Mouse (Mus musculus): ENCODE data around the gene Lipn. TPM values are rescaled to one million over a fixed set of nuclear protein-coding genes. Genes with fewer than 3 reads are reported as not detected.

The Lipn gene
- polyA plus RNA-seq, 1 experiment from 2014 or later: 0.19 TPM

- WGBS: 82% methylated on average over 4 of the region's 4 CpGs
- Histone ChIP-seq H3K27ac (ENCODE audit: low read depth) (no peak overlapping the region), H3K4me2 (ENCODE audit: low read length) (no peak overlapping the region), H3K4me1 (replicated peaks; ENCODE audit: control insufficient read depth, insufficient read depth, low read length) (no peaks in the 10 kb centered on the region), H3K4me3 (ENCODE audit: low read depth, low read length) (no peak overlapping the region), H3K9ac (ENCODE audit: low read length) (no peak overlapping the region), H3K27me3 (replicated peaks; ENCODE audit: control insufficient read depth, insufficient read depth, low read length) (no peaks in the 10 kb centered on the region), H3K36me3 (ENCODE audit: control insufficient read depth, insufficient read depth, low read length) (no peaks in the 10 kb centered on the region), H3K9me3 (ENCODE audit: control insufficient read depth, low read length) (no peaks in the 10 kb centered on the region)
- ATAC-seq (replicated peaks; ENCODE audit: low FRiP score, low TSS enrichment, low read depth) (no peak), DNase-seq (ENCODE audit: low spot score) (no peak)
Measured at GRCm38 (mm10) chr19:34064059-34064458, 3.1 kb upstream of the Lipn start.

GRCm38 (mm10) chr19:34074239-34074638 is 7.1 kb downstream of the Lipn start:
- Histone ChIP-seq H3K4me1 (replicated peaks; ENCODE audit: control insufficient read depth, insufficient read depth, low read length) (no peaks in the 10 kb centered on the region), H3K27ac (ENCODE audit: low read depth) (no peak overlapping the region), H3K9me3 (ENCODE audit: control insufficient read depth, low read length) (no peaks in the 10 kb centered on the region), H3K36me3 (ENCODE audit: control insufficient read depth, insufficient read depth, low read length) (no peaks in the 10 kb centered on the region), H3K4me2 (ENCODE audit: low read length) (no peak overlapping the region), H3K9ac (ENCODE audit: low read length) (no peak overlapping the region), H3K4me3 (ENCODE audit: low read depth, low read length) (no peak overlapping the region), H3K27me3 (replicated peaks; ENCODE audit: control insufficient read depth, insufficient read depth, low read length) (no peaks in the 10 kb centered on the region)
- ATAC-seq (replicated peaks; ENCODE audit: low FRiP score, low TSS enrichment, low read depth) (no peak; the same call in 1 of the 2 replicates), DNase-seq (ENCODE audit: low spot score) (no peak)

- H3K36me3 ChIP-seq (ENCODE audit: control insufficient read depth, insufficient read depth, low read length): no peaks in the 10 kb centered on the region
- H3K4me2 ChIP-seq (ENCODE audit: low read length): no peak overlapping the region
- no peaks in the 10 kb centered on the region for H3K27me3 ChIP-seq (replicated peaks; ENCODE audit: control insufficient read depth, insufficient read depth, low read length)
- no peak for ATAC-seq (replicated peaks; ENCODE audit: low FRiP score, low TSS enrichment, low read depth)
- no peak overlapping the region for H3K9ac ChIP-seq (ENCODE audit: low read length)
- H3K4me3 ChIP-seq (ENCODE audit: low read depth, low read length): no peak overlapping the region
- no peak overlapping the region for H3K27ac ChIP-seq (ENCODE audit: low read depth)
- H3K4me1 ChIP-seq (replicated peaks; ENCODE audit: control insufficient read depth, insufficient read depth, low read length): no peaks in the 10 kb centered on the region
- WGBS: 41% methylated on average over 2 of the region's 2 CpGs
- no peaks in the 10 kb centered on the region for H3K9me3 ChIP-seq (ENCODE audit: control insufficient read depth, low read length)
- DNase-seq (ENCODE audit: low spot score): no peak
Measured at GRCm38 (mm10) chr19:34078130-34078529, 11.0 kb downstream of the Lipn start.

GRCm38 (mm10) chr19:34089011-34089680 is 22.0 kb downstream of the Lipn start:
- Histone ChIP-seq H3K27ac (ENCODE audit: low read depth) (no peak overlapping the region), H3K27me3 (replicated peaks; ENCODE audit: control insufficient read depth, insufficient read depth, low read length) (no peaks in the 10 kb centered on the region), H3K4me1 (replicated peaks; ENCODE audit: control insufficient read depth, insufficient read depth, low read length) (no peaks in the 10 kb centered on the region), H3K36me3 (ENCODE audit: control insufficient read depth, insufficient read depth, low read length) (no peaks in the 10 kb centered on the region), H3K9ac (ENCODE audit: low read length) (no peak overlapping the region), H3K4me2 (ENCODE audit: low read length) (no peak overlapping the region), H3K9me3 (ENCODE audit: control insufficient read depth, low read length) (no peaks in the 10 kb centered on the region), H3K4me3 (ENCODE audit: low read depth, low read length) (no peak overlapping the region)
- ATAC-seq (replicated peaks; ENCODE audit: low FRiP score, low TSS enrichment, low read depth) (no peak), DNase-seq (ENCODE audit: low spot score) (no peak)
- WGBS: 75% methylated on average over 3 of the region's 3 CpGs

- no peak overlapping the region for H3K27ac ChIP-seq (ENCODE audit: low read depth)
- H3K4me2 ChIP-seq (ENCODE audit: low read length): no peak overlapping the region
- no peaks in the 10 kb centered on the region for H3K36me3 ChIP-seq (ENCODE audit: control insufficient read depth, insufficient read depth, low read length)
- WGBS: 74% methylated on average over 5 of the region's 5 CpGs
- H3K27me3 ChIP-seq (replicated peaks; ENCODE audit: control insufficient read depth, insufficient read depth, low read length): no peaks in the 10 kb centered on the region
- no peak overlapping the region for H3K9ac ChIP-seq (ENCODE audit: low read length)
- ATAC-seq (replicated peaks; ENCODE audit: low FRiP score, low TSS enrichment, low read depth) (no peak), DNase-seq (ENCODE audit: low spot score) (no peak)
- no peak overlapping the region for H3K4me3 ChIP-seq (ENCODE audit: low read depth, low read length)
- H3K9me3 ChIP-seq (ENCODE audit: control insufficient read depth, low read length): no peaks in the 10 kb centered on the region
- H3K4me1 ChIP-seq (replicated peaks; ENCODE audit: control insufficient read depth, insufficient read depth, low read length): no peaks in the 10 kb centered on the region
Measured at GRCm38 (mm10) chr19:34095381-34095780, 28.2 kb downstream of the Lipn start.

- Histone ChIP-seq H3K4me1 (replicated peaks; ENCODE audit: control insufficient read depth, insufficient read depth, low read length) (no peaks in the 10 kb centered on the region), H3K36me3 (ENCODE audit: control insufficient read depth, insufficient read depth, low read length) (no peaks in the 10 kb centered on the region), H3K4me2 (ENCODE audit: low read length) (no peak overlapping the region), H3K9me3 (ENCODE audit: control insufficient read depth, low read length) (no peaks in the 10 kb centered on the region), H3K4me3 (ENCODE audit: low read depth, low read length) (no peak overlapping the region), H3K27ac (ENCODE audit: low read depth) (no peak overlapping the region), H3K27me3 (replicated peaks; ENCODE audit: control insufficient read depth, insufficient read depth, low read length) (no peaks in the 10 kb centered on the region), H3K9ac (ENCODE audit: low read length) (no peak overlapping the region)
- ATAC-seq (replicated peaks; ENCODE audit: low FRiP score, low TSS enrichment, low read depth): no peak
- no peak for DNase-seq (ENCODE audit: low spot score)
- 58% methylated on average over 1 of the region's 1 CpGs for WGBS
Measured at GRCm38 (mm10) chr19:34096228-34096627, 29.1 kb downstream of the Lipn start.

- H3K4me2 ChIP-seq (ENCODE audit: low read length): no peak within 1 kb of the TSS
- H3K36me3 ChIP-seq (ENCODE audit: control insufficient read depth, insufficient read depth, low read length): no peaks in the 10 kb centered on the region
- no peaks in the 10 kb centered on the region for H3K9me3 ChIP-seq (ENCODE audit: control insufficient read depth, low read length)
- no peaks in the 10 kb centered on the region for H3K4me1 ChIP-seq (replicated peaks; ENCODE audit: control insufficient read depth, insufficient read depth, low read length)
- no peak for ATAC-seq (replicated peaks; ENCODE audit: low FRiP score, low TSS enrichment, low read depth)
- H3K4me3 ChIP-seq (ENCODE audit: low read depth, low read length): no peak within 1 kb of the TSS
- DNase-seq (ENCODE audit: low spot score): no peak
- H3K27me3 ChIP-seq (replicated peaks; ENCODE audit: control insufficient read depth, insufficient read depth, low read length): no peaks in the 10 kb centered on the region
- H3K9ac ChIP-seq (ENCODE audit: low read length): no peak within 1 kb of the TSS
- WGBS: 79% methylated on average over 4 of the region's 4 CpGs
- H3K27ac ChIP-seq (ENCODE audit: low read depth): no peak within 1 kb of the TSS
Measured at GRCm38 (mm10) chr19:34100633-34101032, 33.5 kb downstream of the Lipn start, which contains the start of gene Lipm. Gene Lipm (plus strand): TSS chr19:34100933.

GRCm38 (mm10) chr19:34101888-34102287 is 34.7 kb downstream of the Lipn start:
- 88% methylated on average over 7 of the region's 7 CpGs for WGBS
- Histone ChIP-seq H3K4me2 (ENCODE audit: low read length) (no peak overlapping the region), H3K36me3 (ENCODE audit: control insufficient read depth, insufficient read depth, low read length) (no peaks in the 10 kb centered on the region), H3K4me1 (replicated peaks; ENCODE audit: control insufficient read depth, insufficient read depth, low read length) (no peaks in the 10 kb centered on the region), H3K4me3 (ENCODE audit: low read depth, low read length) (no peak overlapping the region), H3K9me3 (ENCODE audit: control insufficient read depth, low read length) (no peaks in the 10 kb centered on the region), H3K27me3 (replicated peaks; ENCODE audit: control insufficient read depth, insufficient read depth, low read length) (no peaks in the 10 kb centered on the region), H3K27ac (ENCODE audit: low read depth) (no peak overlapping the region), H3K9ac (ENCODE audit: low read length) (no peak overlapping the region)
- DNase-seq (ENCODE audit: low spot score) (no peak), ATAC-seq (replicated peaks; ENCODE audit: low FRiP score, low TSS enrichment, low read depth) (no peak)

GRCm38 (mm10) chr19:34104841-34105240 is 37.7 kb downstream of the Lipn start:
- no peak overlapping the region for H3K4me3 ChIP-seq (ENCODE audit: low read depth, low read length)
- H3K4me1 ChIP-seq (replicated peaks; ENCODE audit: control insufficient read depth, insufficient read depth, low read length): no peaks in the 10 kb centered on the region
- H3K36me3 ChIP-seq (ENCODE audit: control insufficient read depth, insufficient read depth, low read length): no peaks in the 10 kb centered on the region
- no peaks in the 10 kb centered on the region for H3K9me3 ChIP-seq (ENCODE audit: control insufficient read depth, low read length)
- ATAC-seq (replicated peaks; ENCODE audit: low FRiP score, low TSS enrichment, low read depth) (no peak), DNase-seq (ENCODE audit: low spot score) (no peak)
- no peaks in the 10 kb centered on the region for H3K27me3 ChIP-seq (replicated peaks; ENCODE audit: control insufficient read depth, insufficient read depth, low read length)
- H3K9ac ChIP-seq (ENCODE audit: low read length): no peak overlapping the region
- H3K4me2 ChIP-seq (ENCODE audit: low read length): no peak overlapping the region
- 81% methylated on average over 3 of the region's 3 CpGs for whole genome bisulfite sequencing
- H3K27ac ChIP-seq (ENCODE audit: low read depth): no peak overlapping the region

All from intestine, embryonic 14.5 days (tissue).